Mouse (Mus musculus): ENCODE measurements around the gene Cbs.

DNA sequence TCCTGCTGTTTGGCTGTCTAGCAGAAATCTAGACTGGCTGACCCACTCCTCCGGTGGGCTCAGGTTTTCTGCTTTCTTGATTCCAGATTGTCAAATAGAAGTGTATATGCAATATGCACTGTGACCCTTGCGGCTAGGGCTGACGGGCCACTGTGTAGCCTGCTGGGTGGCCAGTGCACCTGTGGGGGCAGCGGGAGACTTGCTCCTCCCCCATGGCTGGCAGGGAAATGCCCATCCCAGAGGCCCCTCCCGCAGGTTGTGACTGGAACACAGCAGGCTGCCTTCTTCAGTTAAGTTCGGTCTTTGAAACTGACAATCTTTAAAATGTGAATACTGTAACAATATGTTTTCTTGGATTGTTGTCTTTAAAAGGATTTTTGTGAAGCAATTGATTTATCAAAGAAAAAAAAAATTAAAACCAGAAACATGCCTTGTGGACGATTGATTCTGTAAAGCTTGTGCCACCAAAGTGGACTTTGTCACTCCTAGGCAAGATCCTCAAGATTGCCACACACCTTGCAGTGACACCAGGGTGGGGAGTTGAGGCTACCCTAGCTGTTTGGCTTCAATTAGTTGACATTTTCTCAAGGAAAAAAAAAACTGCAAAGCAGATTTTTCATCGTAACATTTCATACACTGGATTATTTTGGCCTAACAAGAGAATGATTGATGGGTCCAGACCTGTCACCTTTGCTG lies 29.6 kb downstream of the Cbs start:
- TF ChIP-seq CTCF (IDR thresholded peaks at IDR 0.05; ENCODE audit: insufficient read depth, low read depth, low read length) = no peak
- TF ChIP-seq POLR2A (IDR thresholded peaks at IDR 0.05; ENCODE audit: insufficient read depth, low read depth, low read length) = no peak

Data from olfactory bulb, adult 2 months (tissue).